Mouse (Mus musculus) embryonic fibroblast, embryonic 13.5 days (primary cell): ENCODE results near the gene Lrrc4c.

Source experiments
- CTCF ChIP-seq: IDR thresholded peaks from 2 replicates; pipeline ENCODE4 v1.5.1; 2011; ENCODE audit warnings: mild to moderate bottlenecking, control low read depth, low read length, moderate library complexity, borderline replicate concordance; ENCODE audit not compliant: insufficient read depth
- POLR2A ChIP-seq: IDR thresholded peaks from 2 replicates; pipeline ENCODE4 v1.6.1; 2011; ENCODE audit warnings: low read depth, mild to moderate bottlenecking, control low read depth, low read length, moderate library complexity

GRCm38 (mm10) chr2:97586322-97586721 is 1268.4 kb downstream of the Lrrc4c start:
- TF ChIP-seq POLR2A (no peak), CTCF (no peak)
